In the genomic region with DNA sequence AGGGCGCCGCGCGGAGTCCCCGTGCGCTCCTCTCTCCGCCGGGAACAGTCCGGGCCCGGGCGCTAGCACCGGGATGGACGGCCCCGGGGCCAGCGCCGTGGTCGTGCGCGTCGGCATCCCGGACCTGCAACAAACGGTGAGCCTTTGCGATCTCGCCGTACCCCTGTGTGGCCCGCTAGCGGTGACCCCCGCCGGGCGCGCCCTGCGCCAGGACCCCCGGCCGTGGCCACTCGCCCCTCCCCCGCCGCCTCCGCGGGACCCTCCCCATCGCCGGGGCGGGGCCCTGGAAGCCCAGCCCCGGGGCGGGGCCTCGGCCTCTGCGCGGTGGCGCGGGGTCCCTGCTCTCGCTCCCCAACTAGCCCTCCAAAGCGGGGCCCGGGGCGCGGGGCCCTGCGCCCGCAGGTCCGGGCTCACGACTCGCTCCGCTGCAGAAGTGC, we compare ENCODE assay signal across 8 mouse cellular contexts. TPM values are rescaled to one million over a fixed set of nuclear protein-coding genes. Genes with fewer than 3 reads are reported as not detected.
DNase-seq lines count a peak whose midpoint lies in the region; ATAC-seq and TF ChIP-seq lines count a peak whose summit lies in the region.

No protein-coding gene starts in this region.

- no peaks in the 10 kb centered on the region for H3K4me1 ChIP-seq in ES-Bruce4 (ENCODE audit: control insufficient read depth, insufficient read depth, low read length)
- H3K4me1 ChIP-seq in heart, postnatal 0 days (ENCODE audit: control insufficient read depth, insufficient read depth): no peaks in the 10 kb centered on the region; the same call in 1 of the 2 replicates
- peaks cover 24% of the 10 kb centered on the region for H3K4me1 ChIP-seq in midbrain, embryonic 15.5 days

- H3K9ac ChIP-seq in ES-Bruce4 (ENCODE audit: low read depth, poor library complexity, severe bottlenecking): peak overlapping the region; percentile 89
- H3K9ac ChIP-seq in heart, postnatal 0 days (replicated peaks; ENCODE audit: low read depth, low read length): peak overlapping the region; percentile 54
- H3K9ac ChIP-seq in midbrain, embryonic 15.5 days: peak overlapping the region; percentile 75

- H3K4me2 ChIP-seq in heart, postnatal 0 days (ENCODE audit: low read depth, low read length): peak overlapping the region; percentile 81
- peak overlapping the region; percentile 87 for H3K4me2 ChIP-seq in midbrain, embryonic 15.5 days

- H3K36me3 ChIP-seq in ES-Bruce4 (ENCODE audit: control insufficient read depth, insufficient read depth, low read length, poor library complexity, severe bottlenecking): no peaks in the 10 kb centered on the region
- 0 out of 2 replicates have a peak, but pooled peaks cover 5% of the 10 kb centered on the region for H3K36me3 ChIP-seq in heart, postnatal 0 days (replicated peaks; ENCODE audit: control insufficient read depth, insufficient read depth, low read length)
- H3K36me3 ChIP-seq in midbrain, embryonic 15.5 days (replicated peaks): no peaks in the 10 kb centered on the region

- H3K27ac ChIP-seq in ES-Bruce4 (ENCODE audit: insufficient read depth, low read length): no peak overlapping the region
- peak overlapping the region; percentile 51; the same call in 1 of the 2 replicates for H3K27ac ChIP-seq in heart, postnatal 0 days (ENCODE audit: low read depth)
- H3K27ac ChIP-seq in midbrain, embryonic 15.5 days: peak overlapping the region; percentile 82

- peaks cover 5% of the 10 kb centered on the region; the same call in 1 of the 2 replicates for H3K27me3 ChIP-seq in ES-Bruce4 (ENCODE audit: control insufficient read depth, insufficient read depth, low read length, poor library complexity, severe bottlenecking)
- H3K27me3 ChIP-seq in heart, postnatal 0 days (ENCODE audit: control insufficient read depth, insufficient read depth, low read length): peaks cover 52% of the 10 kb centered on the region
- peaks cover 10% of the 10 kb centered on the region for H3K27me3 ChIP-seq in midbrain, embryonic 15.5 days (replicated peaks)

- H3K4me3 ChIP-seq in ES-Bruce4 (ENCODE audit: low read depth, low read length): peak overlapping the region; percentile 82
- H3K4me3 ChIP-seq in heart, postnatal 0 days (ENCODE audit: low read depth, low read length): peak overlapping the region; percentile 73
- H3K4me3 ChIP-seq in midbrain, embryonic 15.5 days: peak overlapping the region; percentile 82

- TF ChIP-seq CTCF in ES-Bruce4 (IDR thresholded peaks at IDR 0.05; ENCODE audit: low read depth, low read length): no peak
- no peak for TF ChIP-seq CTCF in heart, postnatal 0 days (IDR thresholded peaks at IDR 0.05; ENCODE audit: low read depth)

- peak; percentile 10 for DNase-seq in CD4-positive helper T cell, adult 2 months (ENCODE audit: low read depth, low spot score)
- peak; percentile 93 for DNase-seq in embryo, embryonic 11 days
- no peak for DNase-seq in heart, postnatal 0 days (ENCODE audit: low spot score)
- DNase-seq in layer of hippocampus, postnatal 36 days: peak; percentile 67 to 68
- DNase-seq in thymus, postnatal 14 days: peak; percentile 66
- DNase-seq in urinary bladder, postnatal 36 days (ENCODE audit: low spot score in 2 of 2): no peak

- peak; percentile 17 for TF ChIP-seq POLR2A in ES-Bruce4 (IDR thresholded peaks at IDR 0.05; ENCODE audit: insufficient read depth, low read length)

- no peak for TF ChIP-seq EP300 in ES-Bruce4 (IDR thresholded peaks at IDR 0.05; ENCODE audit: insufficient read depth, low read depth, low read length)
- no peak for TF ChIP-seq EP300 in heart, postnatal 0 days (IDR thresholded peaks at IDR 0.05; ENCODE audit: low read depth)

- no peaks in the 10 kb centered on the region for H3K9me3 ChIP-seq in ES-Bruce4 (replicated peaks; ENCODE audit: control insufficient read depth, insufficient read depth, low read length, poor library complexity, severe bottlenecking)
- H3K9me3 ChIP-seq in heart, postnatal 0 days (replicated peaks; ENCODE audit: control insufficient read depth, low read length): no peaks in the 10 kb centered on the region
- no peaks in the 10 kb centered on the region for H3K9me3 ChIP-seq in midbrain, embryonic 15.5 days

- WGBS in heart, postnatal 0 days: 0% methylated on average over 29 of the region's 60 CpGs
- WGBS in midbrain, embryonic 15.5 days: under 1% methylated on average over 47 of the region's 60 CpGs

- ATAC-seq in heart, postnatal 0 days (ENCODE audit: insufficient read depth, low read depth): peak; percentile 15; the same call in 1 of the 2 replicates
- peak; percentile 74 for ATAC-seq in midbrain, embryonic 15.5 days (replicated peaks)

RNA-seq across cellular contexts. Expression of a gene that starts 0.4 kb away (rescaled TPM):
- 4.4 and 5.6 TPM in 2 replicates for polyA plus RNA-seq in ES-Bruce4 (2011; ENCODE audit: insufficient read depth, insufficient read length, low read depth, missing spikeins)
- total RNA-seq in heart, postnatal 0 days (2014; rRNA removed; ENCODE audit: low replicate concordance): 17.1 and 26.5 TPM in 2 replicates
- 0.81 and 1.1 TPM in 2 replicates for polyA plus RNA-seq in heart, postnatal 0 days (2015; fragmentation: Nextera tagmentation; extraction: Ambion mirVana)
- 100 to 1,000 TPM; 244 to 255 TPM for total RNA-seq in layer of hippocampus, postnatal 36 days (2021)
- 16.0 and 16.9 TPM in 2 replicates for polyA plus RNA-seq in midbrain, embryonic 15.5 days (2015; fragmentation: Nextera tagmentation; extraction: Ambion mirVana)

RNA-seq across cellular contexts. Expression of a gene that starts 22.6 kb away (rescaled TPM):
- 17.9 and 24.9 TPM in 2 replicates for polyA plus RNA-seq in ES-Bruce4 (2011; ENCODE audit: insufficient read depth, insufficient read length, low read depth, missing spikeins)
- total RNA-seq in heart, postnatal 0 days (2014; rRNA removed; ENCODE audit: low replicate concordance): 14.1 and 17.6 TPM in 2 replicates
- polyA plus RNA-seq in heart, postnatal 0 days (2015; fragmentation: Nextera tagmentation; extraction: Ambion mirVana): 10.4 and 12.7 TPM in 2 replicates
- total RNA-seq in layer of hippocampus, postnatal 36 days (2021): 10 to 100 TPM; 28.6 to 30.6 TPM
- polyA plus RNA-seq in midbrain, embryonic 15.5 days (2015; fragmentation: Nextera tagmentation; extraction: Ambion mirVana): 31.9 and 32.3 TPM in 2 replicates

RNA-seq across cellular contexts. Expression of a gene that starts 46.1 kb away (rescaled TPM):
- 4.2 and 4.9 TPM in 2 replicates for polyA plus RNA-seq in ES-Bruce4 (2011; ENCODE audit: insufficient read depth, insufficient read length, low read depth, missing spikeins)
- total RNA-seq in heart, postnatal 0 days (2014; rRNA removed; ENCODE audit: low replicate concordance): 0.84 TPM in 1 of 2 replicates, not detected in the other
- 0.15 and 0.23 TPM in 2 replicates for polyA plus RNA-seq in heart, postnatal 0 days (2015; fragmentation: Nextera tagmentation; extraction: Ambion mirVana)
- 100 to 1,000 TPM; 248 to 284 TPM for total RNA-seq in layer of hippocampus, postnatal 36 days (2021)
- polyA plus RNA-seq in midbrain, embryonic 15.5 days (2015; fragmentation: Nextera tagmentation; extraction: Ambion mirVana): 84.8 and 88.5 TPM in 2 replicates

Comparison
In these comparisons a context has a peak if more than half of its experiments do, and no peak if none do; other contexts are left out.
1. DNase-seq: peak in CD4-positive helper T cell, adult 2 months (single experiment), embryo, embryonic 11 days (single experiment), layer of hippocampus, postnatal 36 days (2 of 2) and thymus, postnatal 14 days (single experiment); none in heart, postnatal 0 days (single experiment) and urinary bladder, postnatal 36 days (0 of 2).
2. RNA of a gene that starts 46.1 kb away (polyA plus RNA-seq): 84.8 to 88.5 TPM in midbrain, embryonic 15.5 days; 4.2 to 4.9 TPM in ES-Bruce4 and 0.15 to 0.23 TPM in heart, postnatal 0 days; every median in the first group is over 10 times any median in the second.
3. Peak in every context shown above with its lines, with median percentiles within 50 percentile points of each other: H3K4me3 ChIP-seq and H3K9ac ChIP-seq.